Mouse (Mus musculus) liver, embryonic 12.5 days (tissue): Measurements from ENCODE around the gene Porcn. TPM values are rescaled to one million over a fixed set of nuclear protein-coding genes. Genes with fewer than 3 reads are reported as not detected.

Experiments used
- ATAC-seq: fragments of 200-750 bp; cut with Nextera tagmentation; 2 replicates; pipeline ENCODE4 v1.8.0; 2017; ENCODE audit warnings: moderate number of reproducible peaks, mild to moderate bottlenecking, moderate library complexity
- H3K27ac ChIP-seq: fragments of 300-500 bp; sonication (generic); 2 replicates; pipeline ENCODE4 v1.5.1; 2016; ENCODE audit warnings: mild to moderate bottlenecking
- H3K27me3 ChIP-seq: fragments of 300-500 bp; sonication (generic); replicated peaks from 2 replicates; pipeline ENCODE4 v1.6.1; 2016; ENCODE audit warnings: mild to moderate bottlenecking, moderate library complexity
- H3K36me3 ChIP-seq: fragments of 300-500 bp; sonication (generic); 2 replicates; pipeline ENCODE4 v1.6.1; 2016; ENCODE audit warnings: mild to moderate bottlenecking, moderate library complexity
- H3K4me1 ChIP-seq: fragments of 300-500 bp; sonication (generic); 2 replicates; pipeline ENCODE4 v1.6.1; 2016
- H3K4me2 ChIP-seq: fragments of 300-500 bp; sonication (generic); 2 replicates; pipeline ENCODE4 v1.6.1; 2016; ENCODE audit warnings: mild to moderate bottlenecking, moderate library complexity
- H3K4me3 ChIP-seq: fragments of 300-500 bp; sonication (generic); 2 replicates; pipeline ENCODE4 v1.5.1; 2016; ENCODE audit warnings: mild to moderate bottlenecking, moderate library complexity
- H3K9ac ChIP-seq: fragments of 300-500 bp; sonication (generic); 2 replicates; pipeline ENCODE4 v1.6.1; 2016; ENCODE audit warnings: mild to moderate bottlenecking, moderate library complexity
- H3K9me3 ChIP-seq: fragments of 300-500 bp; sonication (generic); replicated peaks from 2 replicates; pipeline ENCODE4 v1.6.1; 2016; ENCODE audit warnings: mild to moderate bottlenecking, moderate library complexity
- WGBS: fragments of 180-500 bp; shearing (Covaris S2); methylation state at CpG from one replicate; pipeline ENCODE4 v1.1.7; 2016; ENCODE audit not compliant: insufficient replicate concordance; 5-methylcytosine and 5-hydroxymethylcytosine counted together
- polyA plus RNA-seq: library from polyadenylated mRNA; unstranded; fragments of >200 nt; fragmentation: Nextera tagmentation; extraction: Ambion mirVana; gene quantifications from 2 replicates; pipeline ENCODE4 v1.2.1, GENCODE M21; 2016

Porcn gene
- polyA plus RNA-seq, 1 experiment from 2014 or later = 1.4 TPM

- WGBS = 44% methylated on average over 7 of the region's 7 CpGs
- H3K4me2 ChIP-seq = no peak overlapping the region
- no peaks in the 10 kb centered on the region for H3K9me3 ChIP-seq
- no peak overlapping the region for H3K9ac ChIP-seq
- no peaks in the 10 kb centered on the region for H3K36me3 ChIP-seq
- H3K27me3 ChIP-seq = peaks cover 13% of the 10 kb centered on the region
- H3K4me1 ChIP-seq = peaks cover 7% of the 10 kb centered on the region; the same call in 1 of the 2 replicates
- no peak overlapping the region for H3K27ac ChIP-seq
- H3K4me3 ChIP-seq = no peak overlapping the region
- ATAC-seq = peak; percentile 47; the same call in 1 of the 2 replicates
These were observed 17.1 kb upstream of the Porcn start for GRCm38 (mm10) chrX:8223473-8223872.

GRCm38 (mm10) chrX:8222678-8223421, 16.5 kb upstream of the Porcn start:
- Histone ChIP-seq H3K9me3 (no peaks in the 10 kb centered on the region), H3K27me3 (peaks cover 19% of the 10 kb centered on the region), H3K36me3 (no peaks in the 10 kb centered on the region), H3K4me2 (no peak overlapping the region), H3K4me1 (peaks cover 7% of the 10 kb centered on the region; the same call in 1 of the 2 replicates), H3K9ac (no peak overlapping the region), H3K27ac (no peak overlapping the region), H3K4me3 (no peak overlapping the region)
- no peak for ATAC-seq
- WGBS = 46% methylated on average over 7 of the region's 7 CpGs

GRCm38 (mm10) chrX:8222296-8222677, 16.0 kb upstream of the Porcn start:
- Histone ChIP-seq H3K36me3 (no peaks in the 10 kb centered on the region), H3K27me3 (peaks cover 25% of the 10 kb centered on the region), H3K9ac (no peak overlapping the region), H3K4me2 (no peak overlapping the region), H3K27ac (no peak overlapping the region), H3K4me1 (peaks cover 7% of the 10 kb centered on the region; the same call in 1 of the 2 replicates), H3K4me3 (no peak overlapping the region), H3K9me3 (no peaks in the 10 kb centered on the region)
- no peak for ATAC-seq
- WGBS = 54% methylated on average over 3 of the region's 3 CpGs

GRCm38 (mm10) chrX:8219651-8220050, 13.3 kb upstream of the Porcn start:
- no peak overlapping the region for H3K27ac ChIP-seq
- H3K27me3 ChIP-seq = peaks cover 33% of the 10 kb centered on the region
- H3K4me3 ChIP-seq = no peak overlapping the region
- 20% methylated on average over 8 of the region's 8 CpGs for WGBS
- H3K36me3 ChIP-seq = no peaks in the 10 kb centered on the region
- H3K4me1 ChIP-seq = peaks cover 7% of the 10 kb centered on the region; the same call in 1 of the 2 replicates
- H3K9ac ChIP-seq = no peak overlapping the region
- no peaks in the 10 kb centered on the region for H3K9me3 ChIP-seq
- no peak overlapping the region for H3K4me2 ChIP-seq
- no peak for ATAC-seq

GRCm38 (mm10) chrX:8218114-8218513, 11.8 kb upstream of the Porcn start:
- Histone ChIP-seq H3K36me3 (no peaks in the 10 kb centered on the region), H3K27ac (no peak overlapping the region), H3K4me2 (no peak overlapping the region), H3K9ac (no peak overlapping the region), H3K4me1 (peaks cover 2% of the 10 kb centered on the region; the same call in 1 of the 2 replicates), H3K9me3 (no peaks in the 10 kb centered on the region), H3K4me3 (no peak overlapping the region), H3K27me3 (peaks cover 33% of the 10 kb centered on the region)
- WGBS = 26% methylated on average over 2 of the region's 2 CpGs
- no peak for ATAC-seq

GRCm38 (mm10) chrX:8217383-8217782, 11.1 kb upstream of the Porcn start:
- H3K4me3 ChIP-seq = no peak overlapping the region
- peaks cover 33% of the 10 kb centered on the region for H3K27me3 ChIP-seq
- no peak overlapping the region for H3K9ac ChIP-seq
- no peaks in the 10 kb centered on the region for H3K4me1 ChIP-seq
- ATAC-seq = no peak
- H3K36me3 ChIP-seq = no peaks in the 10 kb centered on the region
- no peaks in the 10 kb centered on the region for H3K9me3 ChIP-seq
- H3K4me2 ChIP-seq = no peak overlapping the region
- H3K27ac ChIP-seq = no peak overlapping the region
- WGBS = 19% methylated on average over 6 of the region's 6 CpGs

GRCm38 (mm10) chrX:8211490-8212207, 5.3 kb upstream of the Porcn start:
- Histone ChIP-seq H3K27me3 (peaks cover 16% of the 10 kb centered on the region), H3K27ac (no peak overlapping the region), H3K4me3 (no peak overlapping the region), H3K9me3 (no peaks in the 10 kb centered on the region), H3K4me1 (peaks cover 7% of the 10 kb centered on the region; the same call in 1 of the 2 replicates), H3K9ac (no peak overlapping the region), H3K4me2 (no peak overlapping the region), H3K36me3 (no peaks in the 10 kb centered on the region)
- 51% methylated on average over 7 of the region's 7 CpGs for WGBS
- ATAC-seq = no peak

- WGBS = 34% methylated on average over 2 of the region's 2 CpGs
- Histone ChIP-seq H3K27me3 (peaks cover 33% of the 10 kb centered on the region), H3K4me1 (peaks cover 7% of the 10 kb centered on the region; the same call in 1 of the 2 replicates), H3K36me3 (no peaks in the 10 kb centered on the region), H3K9ac (no peak overlapping the region), H3K9me3 (no peaks in the 10 kb centered on the region), H3K4me3 (no peak overlapping the region), H3K27ac (no peak overlapping the region), H3K4me2 (no peak overlapping the region)
- no peak for ATAC-seq
These were observed 3.4 kb upstream of the Porcn start for GRCm38 (mm10) chrX:8209720-8210119.

- ATAC-seq = no peak
- Histone ChIP-seq H3K4me3 (no peak overlapping the region), H3K9me3 (no peaks in the 10 kb centered on the region), H3K27me3 (peaks cover 37% of the 10 kb centered on the region), H3K27ac (no peak overlapping the region), H3K4me2 (peak overlapping the region; percentile 71), H3K4me1 (peaks cover 7% of the 10 kb centered on the region; the same call in 1 of the 2 replicates), H3K9ac (no peak overlapping the region), H3K36me3 (no peaks in the 10 kb centered on the region)
- WGBS = 29% methylated on average over 4 of the region's 4 CpGs
These were observed 899 bp upstream of the Porcn start for GRCm38 (mm10) chrX:8207224-8207623.

GRCm38 (mm10) chrX:8206694-8207197, 421 bp upstream of the Porcn start:
- ATAC-seq = no peak
- Histone ChIP-seq H3K9ac (no peak overlapping the region; the same call in 1 of the 2 replicates), H3K9me3 (no peaks in the 10 kb centered on the region), H3K36me3 (no peaks in the 10 kb centered on the region), H3K4me2 (peak overlapping the region; percentile 71), H3K27me3 (peaks cover 37% of the 10 kb centered on the region), H3K27ac (no peak overlapping the region), H3K4me3 (peak overlapping the region; percentile 50), H3K4me1 (peaks cover 7% of the 10 kb centered on the region; the same call in 1 of the 2 replicates)
- WGBS = 13% methylated on average over 11 of the region's 11 CpGs

GRCm38 (mm10) chrX:8205551-8205950, 774 bp downstream of the Porcn start:
- H3K36me3 ChIP-seq = no peaks in the 10 kb centered on the region
- 27% methylated on average over 7 of the region's 7 CpGs for WGBS

GRCm38 (mm10) chrX:8205088-8205487, 1.2 kb downstream of the Porcn start:
- H3K9me3 ChIP-seq = no peaks in the 10 kb centered on the region
- no peak overlapping the region for H3K4me2 ChIP-seq
- H3K4me1 ChIP-seq = peaks cover 7% of the 10 kb centered on the region; the same call in 1 of the 2 replicates
- no peak overlapping the region for H3K4me3 ChIP-seq
- WGBS = 54% methylated on average over 4 of the region's 4 CpGs
- peaks cover 33% of the 10 kb centered on the region for H3K27me3 ChIP-seq
- H3K36me3 ChIP-seq = no peaks in the 10 kb centered on the region
- no peak overlapping the region for H3K9ac ChIP-seq
- ATAC-seq = no peak
- no peak overlapping the region for H3K27ac ChIP-seq

More at GRCm38 (mm10) chrX:8205551-8205950, 774 bp downstream of the Porcn start:
- no peaks in the 10 kb centered on the region for H3K9me3 ChIP-seq
- peaks cover 7% of the 10 kb centered on the region; the same call in 1 of the 2 replicates for H3K4me1 ChIP-seq
- H3K9ac ChIP-seq = no peak overlapping the region
- ATAC-seq = no peak
- H3K27ac ChIP-seq = no peak overlapping the region
- H3K4me2 ChIP-seq = peak overlapping the region; percentile 71
- H3K4me3 ChIP-seq = peak overlapping the region; percentile 50; the same call in 1 of the 2 replicates
- peaks cover 33% of the 10 kb centered on the region for H3K27me3 ChIP-seq
